Mouse (Mus musculus) spleen, adult 2 months (tissue): ENCODE results near the gene Dolk. TPM values are rescaled to one million over a fixed set of nuclear protein-coding genes. Genes with fewer than 3 reads are reported as not detected.

ENCODE experiments used
- DNase-seq, 2 experiments: peaks; one replicate each; pipeline versions ENCODE4 v3.0.0 to v3.0.0-alpha.2; 2012 to 2021; ENCODE audit warnings: low spot score in 2 of 2, low read depth in 1 of 2
- H3K27ac ChIP-seq: fragments of 200-500 bp; 2 replicates; pipeline ENCODE4 v1.5.1; 2012; ENCODE audit warnings: low read length, inconsistent platforms; ENCODE audit not compliant: insufficient read depth
- H3K27me3 ChIP-seq: fragments of 200-500 bp; 2 replicates; pipeline ENCODE4 v1.6.1; 2012; ENCODE audit warnings: mild to moderate bottlenecking, moderate library complexity, low read length, inconsistent platforms; ENCODE audit not compliant: control insufficient read depth, insufficient read depth
- H3K36me3 ChIP-seq: fragments of 200-500 bp; 2 replicates; pipeline ENCODE4 v1.6.1; 2012; ENCODE audit warnings: mild to moderate bottlenecking, low read length, inconsistent platforms; ENCODE audit not compliant: control insufficient read depth, insufficient read depth
- H3K4me1 ChIP-seq: fragments of 200-500 bp; 2 replicates; pipeline ENCODE4 v1.6.1; 2011; ENCODE audit warnings: inconsistent platforms; ENCODE audit not compliant: control insufficient read depth, insufficient read depth, insufficient read length
- H3K4me3 ChIP-seq: fragments of 200-500 bp; 2 replicates; pipeline ENCODE4 v1.5.1; 2011; ENCODE audit warnings: mild to moderate bottlenecking, inconsistent platforms; ENCODE audit not compliant: insufficient read depth, insufficient read length; ENCODE audit errors: extremely low read depth
- CTCF ChIP-seq: fragments of 200-500 bp; IDR thresholded peaks from 2 replicates; pipeline ENCODE4 v1.5.1; 2011; ENCODE audit warnings: mild to moderate bottlenecking, inconsistent platforms; ENCODE audit not compliant: insufficient read depth, insufficient read length, insufficient replicate concordance; ENCODE audit errors: extremely low read depth
- POLR2A ChIP-seq: fragments of 200-500 bp; IDR thresholded peaks from 2 replicates; pipeline ENCODE4 v1.6.1; 2011; ENCODE audit warnings: low read depth, low read length, inconsistent platforms
- whole genome bisulfite sequencing: fragments of 180-500 bp; shearing (Covaris S2); methylation state at CpG from one replicate; pipeline ENCODE4 v1.1.7; 2018; 5-methylcytosine and 5-hydroxymethylcytosine counted together
- polyA plus RNA-seq: library from polyadenylated mRNA; depleted of rRNA; stranded (reverse); fragments of >200 nt; gene quantifications from 2 replicates; pipeline ENCODE4 v1.2.3, GENCODE M21; 2012; rRNA removed

The Dolk gene
- polyA plus RNA-seq, result 11.0 and 11.6 TPM in 2 replicates

DNA sequence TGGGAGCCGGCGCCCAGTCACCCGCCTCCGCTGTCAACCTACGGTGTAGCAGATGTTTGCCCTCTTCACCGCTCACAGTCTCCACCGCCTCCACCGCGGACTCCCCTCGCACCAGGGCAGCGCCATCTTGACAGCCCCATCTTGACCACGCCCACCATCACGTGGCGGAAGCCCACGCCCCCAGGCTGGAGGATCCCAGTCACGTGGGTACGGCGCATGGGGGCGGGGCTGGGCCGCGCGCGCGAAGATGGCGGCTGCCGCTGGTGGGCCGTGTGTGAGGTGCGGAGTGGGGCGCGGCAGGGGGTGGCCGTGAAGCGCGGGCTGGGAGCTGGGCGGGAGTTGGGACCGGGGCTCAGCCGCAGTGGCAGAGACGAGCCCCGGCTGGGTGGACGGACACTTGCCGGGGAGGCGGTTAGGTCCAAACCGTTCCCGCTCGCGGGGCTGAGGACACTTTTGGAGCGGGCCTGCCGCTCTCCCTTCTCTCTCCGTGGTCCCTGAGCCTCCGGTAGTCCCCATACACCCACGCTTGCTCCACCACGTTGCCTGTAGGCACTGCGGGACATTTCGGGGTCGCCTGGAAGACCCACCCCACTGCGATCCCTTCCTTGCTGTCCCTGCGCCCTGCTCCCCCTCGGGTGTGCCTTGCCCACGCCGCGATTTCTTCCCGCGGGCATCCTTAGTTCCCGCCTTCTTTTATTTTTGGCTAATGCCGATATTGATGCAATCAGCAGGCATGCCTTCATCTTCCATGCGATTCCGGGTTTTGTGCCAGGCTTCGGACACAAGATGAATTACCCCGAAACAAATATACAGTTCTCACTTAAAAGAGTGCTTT is at the start of gene Dolk, which contains the start of gene Nup188:
TSS of gene Dolk (minus strand) at position 143 of the 835 bp plus-strand sequence.
TSS of gene Nup188 (plus strand) at position 206 of the 835 bp plus-strand sequence.
- Histone ChIP-seq H3K27ac (peak within 1 kb of the TSS; percentile 39; the same call in 1 of the 2 replicates), H3K36me3 (no peaks in the 10 kb centered on the region), H3K4me3 (peak within 1 kb of the TSS; percentile 99), H3K27me3 (no peaks in the 10 kb centered on the region), H3K4me1 (peaks cover 11% of the 10 kb centered on the region; the same call in 1 of the 2 replicates)
- peak; percentile 84 to 97 for DNase-seq
- WGBS, result under 1% methylated on average over 66 of the region's 68 CpGs
- TF ChIP-seq CTCF, result no peak
- peak; percentile 75 for TF ChIP-seq POLR2A

GRCm38 (mm10) chr2:30335324-30335723 is 49.2 kb upstream of the Dolk start:
- Histone ChIP-seq H3K27me3 (no peaks in the 10 kb centered on the region), H3K36me3 (peaks cover 43% of the 10 kb centered on the region)
- WGBS, result 96% methylated on average over 2 of the region's 2 CpGs

GRCm38 (mm10) chr2:30328791-30329190 is 42.7 kb upstream of the Dolk start:
- no peaks in the 10 kb centered on the region for H3K4me1 ChIP-seq
- H3K27me3 ChIP-seq, result no peaks in the 10 kb centered on the region
- DNase-seq, result no peak
- peaks cover 47% of the 10 kb centered on the region for H3K36me3 ChIP-seq
- no peak overlapping the region for H3K4me3 ChIP-seq
- TF ChIP-seq POLR2A (no peak), CTCF (no peak)
- WGBS, result 79% methylated on average over 3 of the region's 3 CpGs
- no peak overlapping the region for H3K27ac ChIP-seq

More at GRCm38 (mm10) chr2:30335324-30335723, 49.2 kb upstream of the Dolk start:
- no peaks in the 10 kb centered on the region for H3K4me1 ChIP-seq
- no peak for DNase-seq
- no peak overlapping the region for H3K4me3 ChIP-seq
- TF ChIP-seq CTCF, result no peak
- no peak for TF ChIP-seq POLR2A
- no peak overlapping the region for H3K27ac ChIP-seq

GRCm38 (mm10) chr2:30327276-30327675 is 41.1 kb upstream of the Dolk start:
- no peak overlapping the region for H3K27ac ChIP-seq
- no peak for TF ChIP-seq POLR2A
- TF ChIP-seq CTCF, result no peak
- DNase-seq, result no peak
- WGBS, result 93% methylated on average over 7 of the region's 7 CpGs
- peaks cover 52% of the 10 kb centered on the region for H3K36me3 ChIP-seq
- no peaks in the 10 kb centered on the region for H3K27me3 ChIP-seq
- H3K4me1 ChIP-seq, result no peaks in the 10 kb centered on the region
- no peak overlapping the region for H3K4me3 ChIP-seq

DNA sequence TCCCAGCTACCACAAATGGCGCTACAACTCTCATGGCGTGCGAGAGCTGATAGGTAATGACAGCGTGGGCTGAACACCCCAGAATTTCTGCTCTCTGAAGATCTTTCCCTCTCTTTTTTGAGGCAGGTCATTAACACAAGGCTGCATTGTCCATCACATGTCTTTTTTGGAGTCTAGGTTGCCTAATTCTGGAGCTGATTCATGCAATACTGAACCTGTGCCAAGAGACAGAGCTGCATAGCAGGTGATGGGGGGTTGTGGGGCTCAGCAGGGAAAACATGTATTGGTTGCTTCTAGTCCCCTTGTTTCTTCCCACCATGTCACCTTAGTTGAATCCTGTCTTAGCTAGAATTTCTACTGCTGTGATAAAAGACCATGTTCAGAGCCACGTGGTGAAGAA is 39.2 kb upstream of the Dolk start:
- peaks cover 52% of the 10 kb centered on the region for H3K36me3 ChIP-seq
- TF ChIP-seq CTCF, result no peak
- no peak for TF ChIP-seq POLR2A

GRCm38 (mm10) chr2:30323111-30323510 is 37.0 kb upstream of the Dolk start:
- Histone ChIP-seq H3K4me3 (no peak overlapping the region), H3K36me3 (peaks cover 47% of the 10 kb centered on the region), H3K27ac (no peak overlapping the region), H3K4me1 (no peaks in the 10 kb centered on the region), H3K27me3 (no peaks in the 10 kb centered on the region)
- WGBS, result 95% methylated on average over 7 of the region's 7 CpGs
- DNase-seq, result no peak
- no peak for TF ChIP-seq POLR2A
- no peak for TF ChIP-seq CTCF

More for the DNA sequence above, 39.2 kb upstream of the Dolk start:
- WGBS, result 93% methylated on average over 5 of the region's 5 CpGs
- H3K4me1 ChIP-seq, result no peaks in the 10 kb centered on the region
- no peak for DNase-seq
- H3K4me3 ChIP-seq, result no peak overlapping the region
- H3K27me3 ChIP-seq, result no peaks in the 10 kb centered on the region
- H3K27ac ChIP-seq, result no peak overlapping the region

- Histone ChIP-seq H3K4me3 (no peak overlapping the region), H3K4me1 (no peaks in the 10 kb centered on the region), H3K27ac (no peak overlapping the region), H3K27me3 (no peaks in the 10 kb centered on the region), H3K36me3 (peaks cover 36% of the 10 kb centered on the region)
- TF ChIP-seq CTCF (no peak), POLR2A (no peak)
- no peak for DNase-seq
- 86% methylated on average over 4 of the region's 4 CpGs for WGBS
Measured at GRCm38 (mm10) chr2:30319260-30319659, 33.1 kb upstream of the Dolk start.
